Mouse (Mus musculus): Measurements from ENCODE around the gene St3gal4.

DNA sequence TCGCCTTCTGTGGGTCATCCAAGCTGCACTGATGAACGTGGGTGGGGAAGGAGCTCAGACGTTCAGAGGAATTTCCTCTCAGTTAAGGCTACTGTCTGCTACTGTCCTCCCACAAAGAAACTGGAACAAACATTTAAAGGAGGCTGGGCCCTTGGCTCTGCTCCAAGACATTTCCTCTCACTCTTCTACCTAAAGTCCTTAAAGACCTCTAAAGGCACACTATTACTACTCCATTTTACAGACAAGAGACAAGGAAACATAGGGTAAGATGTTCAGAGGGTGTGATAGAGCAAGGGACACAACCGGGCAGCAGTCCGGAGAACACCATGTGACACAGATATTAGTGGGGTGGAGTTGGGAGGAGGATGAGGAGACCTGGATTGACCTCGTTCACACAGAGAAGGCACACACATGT lies 92.2 kb downstream of the St3gal4 start:
- TF ChIP-seq CTCF (IDR thresholded peaks at IDR 0.05; ENCODE audit: low read depth, low read length) (no peak), POLR2A (IDR thresholded peaks at IDR 0.05; ENCODE audit: extremely low read depth, insufficient read depth, low read length) (no peak)

All from liver, adult 2 months (tissue).